Mouse (Mus musculus) midbrain, embryonic 12.5 days (tissue): ENCODE results near the gene Fzd2. TPM values are rescaled to one million over a fixed set of nuclear protein-coding genes. Genes with fewer than 3 reads are reported as not detected.

Experiments
- ATAC-seq: fragments of 200-750 bp; cut with Nextera tagmentation; 2 replicates; pipeline ENCODE4 v1.8.0; 2017; ENCODE audit warnings: low read depth, moderate TSS enrichment, moderate library complexity; ENCODE audit not compliant: low FRiP score
- H3K27ac ChIP-seq: fragments of 300-500 bp; sonication (generic); replicated peaks from 2 replicates; pipeline ENCODE4 v1.5.1; 2016; ENCODE audit warnings: mild to moderate bottlenecking
- H3K27me3 ChIP-seq: fragments of 300-500 bp; sonication (generic); 2 replicates; pipeline ENCODE4 v1.6.1; 2016; ENCODE audit warnings: mild to moderate bottlenecking
- H3K36me3 ChIP-seq: fragments of 300-500 bp; sonication (generic); 2 replicates; pipeline ENCODE4 v1.6.1; 2016
- H3K4me1 ChIP-seq: fragments of 300-500 bp; sonication (generic); 2 replicates; pipeline ENCODE4 v1.6.1; 2016
- H3K4me2 ChIP-seq: fragments of 300-500 bp; sonication (generic); replicated peaks from 2 replicates; pipeline ENCODE4 v1.6.1; 2016; ENCODE audit warnings: mild to moderate bottlenecking, moderate library complexity
- H3K4me3 ChIP-seq: fragments of 300-500 bp; sonication (generic); 2 replicates; pipeline ENCODE4 v1.5.1; 2016; ENCODE audit warnings: mild to moderate bottlenecking
- H3K9ac ChIP-seq: fragments of 300-500 bp; sonication (generic); replicated peaks from 2 replicates; pipeline ENCODE4 v1.6.1; 2016; ENCODE audit warnings: mild to moderate bottlenecking, moderate library complexity
- H3K9me3 ChIP-seq: fragments of 300-500 bp; sonication (generic); 2 replicates; pipeline ENCODE4 v1.6.1; 2016; ENCODE audit warnings: mild to moderate bottlenecking
- WGBS: fragments of 180-500 bp; shearing (Covaris S2); methylation state at CpG from one replicate; pipeline ENCODE4 v1.1.7; 2016; 5-methylcytosine and 5-hydroxymethylcytosine counted together
- polyA plus RNA-seq: library from polyadenylated mRNA; unstranded; fragments of >200 nt; fragmentation: Nextera tagmentation; extraction: Ambion mirVana; gene quantifications from 2 replicates; pipeline ENCODE4 v1.2.1, GENCODE M21; 2016

Fzd2 gene
- polyA plus RNA-seq, 1 experiment from 2014 or later: 37.9 TPM

GRCm38 (mm10) chr11:102656326-102656926 lies 52.2 kb downstream of the Fzd2 start:
- no peak overlapping the region for H3K9ac ChIP-seq
- no peak overlapping the region for H3K4me2 ChIP-seq
- no peak overlapping the region for H3K4me3 ChIP-seq
- H3K4me1 ChIP-seq: no peaks in the 10 kb centered on the region
- 35% methylated on average over 4 of the region's 4 CpGs for WGBS
- no peaks in the 10 kb centered on the region for H3K27me3 ChIP-seq
- no peaks in the 10 kb centered on the region for H3K9me3 ChIP-seq
- no peaks in the 10 kb centered on the region for H3K36me3 ChIP-seq
- no peak overlapping the region for H3K27ac ChIP-seq
- ATAC-seq: no peak

- no peak overlapping the region for H3K4me3 ChIP-seq
- H3K9ac ChIP-seq: no peak overlapping the region
- H3K36me3 ChIP-seq: no peaks in the 10 kb centered on the region
- ATAC-seq: no peak
- H3K27me3 ChIP-seq: no peaks in the 10 kb centered on the region
- no peaks in the 10 kb centered on the region for H3K4me1 ChIP-seq
- no peak overlapping the region for H3K4me2 ChIP-seq
- no peaks in the 10 kb centered on the region for H3K9me3 ChIP-seq
- H3K27ac ChIP-seq: no peak overlapping the region
- 86% methylated on average over 6 of the region's 6 CpGs for WGBS
These were observed 52.7 kb downstream of the Fzd2 start for GRCm38 (mm10) chr11:102656931-102657330.

Other genes with a start within 250 kb of the Fzd2 start
- 26.7 and 30.4 TPM in 2 replicates for gene Slc4a1, start 238.2 kb upstream of the Fzd2 start, polyA plus RNA-seq
- gene Rundc3a, start 211.0 kb upstream of the Fzd2 start, polyA plus RNA-seq: 117 and 133 TPM in 2 replicates
- gene Slc25a39, start 196.4 kb upstream of the Fzd2 start, polyA plus RNA-seq: 163 and 173 TPM in 2 replicates
- gene Grn, start 174.1 kb upstream of the Fzd2 start, polyA plus RNA-seq: 67.0 and 82.7 TPM in 2 replicates
- gene Fam171a2, start 156.7 kb upstream of the Fzd2 start, polyA plus RNA-seq: 17.6 and 18.0 TPM in 2 replicates
- 5.4 and 7.1 TPM in 2 replicates for gene Itga2b, start 134.3 kb upstream of the Fzd2 start, polyA plus RNA-seq
- gene Gpatch8, start 48.0 kb upstream of the Fzd2 start, polyA plus RNA-seq: 72.0 and 78.5 TPM in 2 replicates
- gene Gm11627, start 24.9 kb upstream of the Fzd2 start, polyA plus RNA-seq: 8.3 and 10.5 TPM in 2 replicates
- gene Meioc, start 59.3 kb downstream of the Fzd2 start, polyA plus RNA-seq: 0.31 and 0.47 TPM in 2 replicates
- gene Ccdc43, start 93.4 kb downstream of the Fzd2 start, polyA plus RNA-seq: 47.9 and 56.3 TPM in 2 replicates
- 24.1 and 28.8 TPM in 2 replicates for gene Adam11, start 157.0 kb downstream of the Fzd2 start, polyA plus RNA-seq
- gene Gjc1, start 215.3 kb downstream of the Fzd2 start, polyA plus RNA-seq: 79.0 and 87.1 TPM in 2 replicates
- not detected in 2 replicates for gene Higd1b, start 231.5 kb downstream of the Fzd2 start, polyA plus RNA-seq